Mouse (Mus musculus): Measurements from ENCODE around the gene Tekt1.

Tekt1 gene

GRCm38 (mm10) chr11:72308982-72309381 lies 53.3 kb downstream of the Tekt1 start:
- in situ Hi-C loops (cut with MboI; ENCODE audit: low pct_unique_long_range_greater_than_20kb in 1 of 2, low sequenced_read_pairs in 2 of 2, unreplicated experiment in 1 of 2) = no loop called here

DNA sequence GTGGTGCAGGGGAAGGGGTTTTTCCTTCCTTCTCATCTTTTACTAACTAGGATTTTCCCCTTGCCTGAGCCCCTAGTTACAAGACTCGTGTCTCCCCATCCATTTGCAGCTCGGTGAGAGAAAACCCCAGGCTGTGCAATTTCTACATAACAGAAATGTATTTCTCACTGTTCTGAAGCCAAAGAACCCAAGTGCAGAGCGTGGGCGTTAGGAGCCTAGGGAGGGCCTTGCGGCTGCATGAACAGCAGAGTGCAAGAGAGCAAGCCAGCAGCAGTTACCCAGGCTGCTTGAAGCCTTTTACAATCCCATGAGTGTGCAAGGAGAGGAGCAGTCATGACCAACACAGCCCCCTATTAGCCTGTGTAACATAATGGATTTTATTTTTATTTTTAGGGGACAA lies 54.8 kb downstream of the Tekt1 start:
- in situ Hi-C loops (cut with MboI; ENCODE audit: low pct_unique_long_range_greater_than_20kb in 1 of 2, low sequenced_read_pairs in 2 of 2, unreplicated experiment in 1 of 2) = no loop called here

DNA sequence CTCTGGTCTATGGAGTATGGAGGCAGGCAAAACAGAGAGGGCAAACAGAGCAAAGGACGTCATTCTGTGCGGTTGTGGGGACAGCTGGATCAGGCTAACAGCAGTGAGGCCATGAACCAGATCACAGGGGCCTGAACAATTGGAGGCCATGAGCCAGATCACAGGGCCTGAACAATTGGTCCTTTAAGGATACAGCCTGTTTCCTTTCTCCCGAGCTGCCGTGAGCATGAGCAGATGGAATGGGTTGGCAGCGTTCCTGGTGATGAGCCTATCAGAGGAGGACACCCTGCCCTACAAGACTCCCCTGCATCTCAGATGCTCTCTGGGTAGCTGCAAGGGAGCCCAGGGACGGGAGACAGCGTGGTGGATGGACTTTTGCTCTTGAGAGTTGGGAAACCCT lies 60.0 kb downstream of the Tekt1 start:
- in situ Hi-C loops (cut with MboI; ENCODE audit: low pct_unique_long_range_greater_than_20kb in 1 of 2, low sequenced_read_pairs in 2 of 2, unreplicated experiment in 1 of 2) = no loop called here

DNA sequence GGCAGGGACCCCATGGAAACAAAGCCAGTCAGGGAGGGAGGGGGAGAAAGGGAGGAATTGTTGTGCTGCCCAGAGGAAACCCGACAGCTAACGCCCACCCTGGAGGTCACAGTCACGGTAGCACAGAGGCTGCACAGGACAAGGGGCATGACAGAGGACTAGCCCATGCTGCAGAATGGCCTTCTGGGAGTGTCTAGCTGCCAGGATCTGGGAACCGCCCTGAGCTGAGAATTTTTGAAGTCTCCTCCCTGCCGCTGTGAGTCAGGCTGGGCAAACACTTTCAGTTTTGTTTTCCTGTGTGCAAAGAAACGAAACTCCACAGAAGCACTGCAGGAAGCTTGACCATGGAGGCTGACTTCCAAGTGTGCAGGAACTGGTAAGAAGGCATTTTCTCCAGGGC lies 60.9 kb downstream of the Tekt1 start, which contains the start of gene Xaf1:
TSS of gene Xaf1 (plus strand) at position 296 of the 400 bp plus-strand sequence.
- in situ Hi-C loops (cut with MboI; ENCODE audit: low pct_unique_long_range_greater_than_20kb in 1 of 2, low sequenced_read_pairs in 2 of 2, unreplicated experiment in 1 of 2) = no loop called here
